Mouse (Mus musculus): ENCODE data around the gene Fam213a. TPM values are rescaled to one million over a fixed set of nuclear protein-coding genes. Genes with fewer than 3 reads are reported as not detected.
"Not testable (repeated sequence)": the region's sequence is repeated elsewhere in the genome, so short reads cannot be mapped to it uniquely, and the experiment has no call there.

Fam213a gene
- polyA plus RNA-seq (2016; fragmentation: Nextera tagmentation; extraction: Ambion mirVana) = 49.4 and 50.5 TPM in 2 replicates

DNA sequence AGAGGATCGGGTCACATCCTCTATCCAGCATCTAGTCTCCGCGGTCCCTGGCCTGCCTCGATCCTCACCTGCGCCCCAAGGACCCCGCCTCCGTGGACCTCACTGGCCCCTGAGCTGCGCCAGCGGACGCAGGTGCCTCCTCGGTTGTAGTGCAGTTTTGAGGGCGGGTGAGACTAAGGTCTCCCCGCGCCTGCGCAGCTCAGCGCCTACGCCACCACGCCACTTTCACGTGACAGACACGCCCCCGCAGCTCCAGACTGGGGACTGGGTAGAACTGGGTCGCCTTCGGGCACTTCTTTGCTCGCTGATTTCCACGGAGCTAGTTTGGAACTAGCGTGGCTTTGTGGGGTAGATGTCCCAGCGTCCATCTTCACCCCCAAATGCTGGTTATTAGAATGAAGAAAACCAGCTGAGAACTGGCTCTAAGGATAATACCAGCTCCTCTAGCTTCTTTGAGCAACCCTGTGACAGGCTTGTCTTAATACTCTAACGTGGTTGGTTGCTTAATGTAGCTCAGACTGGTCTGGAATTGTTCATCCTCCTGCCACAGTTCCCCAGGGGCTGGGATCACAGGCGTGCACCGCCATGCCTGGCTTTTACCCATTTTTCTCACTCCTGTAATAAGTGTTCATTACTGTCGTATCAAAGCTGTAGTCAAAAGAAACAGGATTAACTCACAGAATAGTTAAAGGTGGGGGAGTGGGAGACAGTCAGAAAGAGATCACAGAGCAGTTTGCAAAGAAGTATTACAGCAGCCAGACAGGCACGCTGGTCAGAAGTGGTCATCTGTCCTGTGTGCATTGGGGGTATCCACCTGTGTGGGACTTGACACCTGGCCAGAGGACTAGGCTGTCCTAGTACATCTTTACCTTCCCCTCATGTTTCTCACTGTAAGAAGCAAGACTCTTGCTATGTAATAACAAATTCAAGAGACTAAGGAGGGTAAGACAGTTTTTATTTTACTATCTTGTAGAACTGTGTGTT, at the start of gene Fam213a:
Gene Fam213a (minus strand): TSS at position 159 of the 984 bp plus-strand sequence.
- Histone ChIP-seq H3K27ac (peak within 1 kb of the TSS; percentile 88), H3K9me3 (no peaks in the 10 kb centered on the region), H3K36me3 (replicated peaks) (no peaks in the 10 kb centered on the region), H3K4me1 (peaks cover 17% of the 10 kb centered on the region), H3K27me3 (ENCODE audit: poor library complexity, severe bottlenecking) (0 out of 2 replicates have a peak, but pooled peaks cover 8% of the 10 kb centered on the region), H3K4me3 (peak within 1 kb of the TSS; percentile 71)
- peak; percentile 86 for DNase-seq (ENCODE audit: extremely low spot score, low spot score)
- 3% methylated on average over 32 of the region's 32 CpGs for WGBS

DNA sequence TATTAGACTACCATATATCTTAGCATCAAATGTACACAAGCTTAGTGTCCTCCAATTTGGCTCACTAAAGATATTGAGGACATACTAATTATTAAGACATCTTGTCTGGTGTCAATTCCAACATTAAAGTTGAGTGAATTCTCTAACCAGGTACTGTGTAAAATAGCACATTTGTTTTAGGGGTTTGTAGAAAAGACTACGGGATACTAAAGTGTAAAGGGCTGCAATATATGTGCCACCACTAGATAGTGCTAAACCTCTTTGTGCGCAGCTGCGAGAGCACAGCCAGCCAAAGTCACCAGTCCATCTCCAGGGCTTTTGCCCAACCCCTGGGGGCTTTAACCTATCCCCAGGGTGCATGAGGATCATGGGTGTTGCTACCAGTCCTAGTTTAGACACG, 39.6 kb upstream of the Fam213a start:
- H3K36me3 ChIP-seq (replicated peaks); DNase-seq (ENCODE audit: extremely low spot score, low spot score); H3K4me3 ChIP-seq; H3K27ac ChIP-seq; H3K4me1 ChIP-seq; H3K27me3 ChIP-seq (ENCODE audit: poor library complexity, severe bottlenecking); H3K9me3 ChIP-seq: not testable (repeated sequence)
- 79% methylated on average over 3 of the region's 4 CpGs for WGBS

DNA sequence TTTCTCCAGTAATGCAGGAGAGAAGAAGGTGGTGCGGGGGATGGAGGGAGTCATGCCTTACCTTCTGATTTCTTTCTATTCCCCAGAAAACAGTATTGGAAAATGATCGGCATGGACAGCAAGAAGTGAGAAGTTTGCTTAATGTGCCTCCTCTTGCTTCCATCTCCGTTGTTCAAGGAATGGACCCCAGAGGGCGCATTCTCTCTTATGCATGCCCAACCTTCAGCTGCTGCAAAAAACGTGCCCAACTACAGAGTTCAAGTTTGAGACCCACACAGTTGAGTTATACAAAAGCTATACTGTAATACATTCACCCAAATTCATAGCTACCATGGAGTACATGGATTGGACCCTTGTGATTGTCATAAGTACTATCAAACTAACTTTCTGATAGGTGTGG, 38.9 kb upstream of the Fam213a start:
- Histone ChIP-seq H3K27ac (no peak overlapping the region), H3K4me3 (no peak overlapping the region), H3K4me1 (no peaks in the 10 kb centered on the region), H3K9me3 (0 out of 2 replicates have a peak, but pooled peaks cover 10% of the 10 kb centered on the region), H3K27me3 (ENCODE audit: poor library complexity, severe bottlenecking) (no peaks in the 10 kb centered on the region), H3K36me3 (replicated peaks) (no peaks in the 10 kb centered on the region)
- WGBS = 81% methylated on average over 5 of the region's 5 CpGs
- no peak for DNase-seq (ENCODE audit: extremely low spot score, low spot score)

DNA sequence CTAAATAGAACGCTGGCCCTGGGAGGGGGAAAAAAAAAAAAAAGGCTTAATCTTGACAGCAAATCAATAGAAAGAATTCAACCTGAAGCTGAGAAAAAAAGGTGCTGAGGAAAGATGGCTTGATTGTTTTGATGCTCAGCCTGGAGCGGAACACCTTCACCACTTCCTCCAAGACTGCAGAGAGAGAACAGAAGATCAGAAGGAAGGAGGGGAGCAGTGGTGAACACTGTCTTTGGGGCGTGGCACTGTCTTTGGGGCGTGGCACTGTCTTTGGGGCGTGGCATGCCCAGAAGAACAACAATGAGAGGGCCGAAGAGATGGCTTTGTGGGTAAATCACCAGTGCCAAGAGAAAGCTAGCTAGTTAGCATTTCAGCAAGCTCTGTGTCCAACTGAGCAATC, 36.9 kb upstream of the Fam213a start:
- Histone ChIP-seq H3K4me1 (no peaks in the 10 kb centered on the region), H3K9me3 (0 out of 2 replicates have a peak, but pooled peaks cover 10% of the 10 kb centered on the region), H3K36me3 (replicated peaks) (no peaks in the 10 kb centered on the region), H3K4me3 (no peak overlapping the region), H3K27me3 (ENCODE audit: poor library complexity, severe bottlenecking) (no peaks in the 10 kb centered on the region), H3K27ac (no peak overlapping the region)
- no peak for DNase-seq (ENCODE audit: extremely low spot score, low spot score)
- WGBS = 81% methylated on average over 6 of the region's 6 CpGs

DNA sequence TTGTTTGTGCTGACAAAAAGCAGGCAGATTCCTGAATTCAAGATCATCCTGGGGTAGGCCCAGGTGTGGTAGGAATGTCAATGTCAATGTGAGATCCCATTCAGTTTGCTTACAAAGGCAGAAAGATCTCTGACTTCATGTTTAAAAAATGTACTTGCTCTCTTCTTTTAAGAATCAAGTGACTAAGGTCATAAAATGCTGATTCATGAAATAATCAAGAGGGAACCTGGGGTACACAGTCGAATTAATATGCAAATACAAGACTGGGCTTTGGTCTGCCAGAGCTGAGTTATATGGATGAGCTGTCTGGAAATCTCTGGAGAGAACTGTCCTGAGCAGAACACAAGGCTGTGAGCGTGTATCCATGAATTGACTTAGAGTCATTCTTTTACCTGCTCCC, 33.8 kb upstream of the Fam213a start:
- DNase-seq (ENCODE audit: extremely low spot score, low spot score) = no peak
- Histone ChIP-seq H3K36me3 (replicated peaks) (no peaks in the 10 kb centered on the region), H3K27me3 (ENCODE audit: poor library complexity, severe bottlenecking) (no peaks in the 10 kb centered on the region), H3K4me1 (no peaks in the 10 kb centered on the region), H3K9me3 (0 out of 2 replicates have a peak, but pooled peaks cover under 1% of the 10 kb centered on the region), H3K27ac (no peak overlapping the region), H3K4me3 (no peak overlapping the region)
- 76% methylated on average over 2 of the region's 2 CpGs for WGBS

DNA sequence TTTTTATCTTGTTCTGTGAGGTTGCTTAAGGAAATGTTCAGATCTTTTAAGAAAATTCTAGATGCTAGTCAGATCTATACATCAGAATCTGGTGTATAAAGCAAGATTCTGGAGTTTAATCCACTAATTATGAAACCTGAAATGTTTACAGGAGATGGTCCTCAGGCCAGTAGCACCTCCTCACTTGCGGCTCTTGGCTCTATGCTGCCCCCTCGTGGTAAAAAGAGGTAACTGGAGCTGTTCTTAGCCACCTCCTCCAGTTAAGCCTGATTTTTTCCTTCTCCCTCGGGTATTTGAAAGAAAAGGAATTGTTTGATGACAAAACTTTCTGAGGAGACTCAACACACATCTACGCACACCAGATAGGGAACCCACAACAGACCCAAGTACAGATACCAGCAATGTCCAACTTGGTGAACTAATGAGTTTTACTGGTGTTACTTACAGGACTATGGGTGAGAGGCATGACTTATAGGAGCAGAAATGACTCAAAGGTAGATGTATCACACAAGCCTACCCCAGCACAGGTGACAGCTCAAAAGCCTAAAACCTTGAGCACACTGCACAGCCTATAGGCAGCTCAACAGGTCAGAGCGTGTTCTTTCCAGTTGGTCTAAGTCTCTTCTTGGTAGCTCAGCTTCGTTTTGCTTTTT, 21.7 kb upstream of the Fam213a start:
- WGBS = 37% methylated on average over 6 of the region's 6 CpGs
- H3K9me3 ChIP-seq = no peaks in the 10 kb centered on the region
- H3K4me1 ChIP-seq = no peaks in the 10 kb centered on the region
- peak; percentile 62 for DNase-seq (ENCODE audit: extremely low spot score, low spot score)
- H3K27me3 ChIP-seq (ENCODE audit: poor library complexity, severe bottlenecking) = no peaks in the 10 kb centered on the region
- H3K36me3 ChIP-seq (replicated peaks) = no peaks in the 10 kb centered on the region
- H3K4me3 ChIP-seq = no peak overlapping the region
- no peak overlapping the region for H3K27ac ChIP-seq

DNA sequence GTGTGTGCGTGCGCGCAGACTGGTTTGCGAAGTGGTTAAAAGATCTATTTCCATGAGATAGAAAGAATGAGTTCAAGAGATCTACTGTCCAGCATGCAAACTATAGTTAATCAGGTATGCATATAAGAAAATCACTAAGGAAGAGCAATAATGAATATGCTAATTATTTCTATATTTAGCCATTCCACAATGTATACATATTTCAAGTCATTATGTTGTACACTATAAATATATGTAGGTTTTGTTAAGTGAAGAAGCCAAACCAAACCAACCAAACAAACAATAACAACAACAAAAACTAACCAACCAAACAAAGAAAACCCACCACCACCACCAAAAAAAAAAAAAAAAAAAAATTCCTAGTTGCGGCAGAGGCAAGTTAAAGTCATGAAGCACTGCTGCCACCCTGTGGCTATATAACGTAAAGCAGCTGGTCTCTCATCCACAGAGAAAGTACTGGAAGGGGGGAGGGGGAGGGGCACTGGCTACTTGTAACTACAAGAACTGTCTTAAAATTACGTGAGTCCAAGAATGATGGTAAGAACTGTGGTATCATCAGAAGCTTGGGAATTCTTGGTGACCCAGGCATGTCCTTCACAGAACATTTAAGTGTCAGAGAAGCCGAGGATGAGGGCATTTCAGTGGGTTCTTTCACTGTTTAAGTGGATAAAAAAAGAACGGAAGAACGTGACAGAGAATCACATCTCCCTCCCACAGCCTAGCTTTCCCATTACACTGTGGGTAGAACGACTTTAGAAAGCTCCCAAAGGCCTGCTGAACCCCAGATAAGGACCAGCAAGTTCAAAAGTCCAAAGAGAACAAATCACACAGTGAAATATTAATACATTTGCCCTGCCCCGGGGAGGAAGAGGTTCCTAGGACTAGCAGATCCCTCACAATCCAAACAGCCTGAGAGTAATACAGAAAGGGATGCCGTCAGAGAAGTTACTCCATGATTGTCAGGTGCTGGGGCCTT, 19.8 kb upstream of the Fam213a start:
- Histone ChIP-seq H3K4me3 (no peak overlapping the region), H3K27me3 (ENCODE audit: poor library complexity, severe bottlenecking) (no peaks in the 10 kb centered on the region), H3K27ac (no peak overlapping the region), H3K4me1 (no peaks in the 10 kb centered on the region), H3K9me3 (no peaks in the 10 kb centered on the region), H3K36me3 (replicated peaks) (no peaks in the 10 kb centered on the region)
- 60% methylated on average over 13 of the region's 13 CpGs for WGBS
- peak; percentile 63 for DNase-seq (ENCODE audit: extremely low spot score, low spot score)

DNA sequence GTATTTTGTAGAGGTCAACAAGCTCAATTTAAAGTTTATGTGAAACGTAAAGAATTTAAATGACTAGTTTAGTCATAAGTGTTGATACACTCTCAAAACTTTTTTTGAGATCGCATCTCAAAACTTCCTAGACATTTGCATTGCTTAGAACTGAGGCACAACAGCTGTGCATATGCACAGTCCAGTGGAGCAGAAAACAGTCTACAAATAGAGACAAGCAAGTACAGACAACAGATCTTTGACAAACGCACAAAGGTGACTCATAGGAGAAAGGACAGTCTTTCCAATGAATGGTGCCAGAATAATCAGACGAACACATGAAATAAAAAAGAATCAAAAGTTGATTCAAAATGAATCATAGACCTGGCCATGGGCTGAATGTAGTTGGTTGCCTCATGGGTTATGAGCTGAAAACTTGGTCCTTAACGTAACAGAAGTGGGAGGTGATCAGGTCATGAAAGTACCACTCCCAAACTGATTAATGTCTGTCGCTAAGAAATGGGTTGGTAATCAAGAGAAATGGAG, 17.5 kb upstream of the Fam213a start:
- H3K9me3 ChIP-seq = no peaks in the 10 kb centered on the region

DNA sequence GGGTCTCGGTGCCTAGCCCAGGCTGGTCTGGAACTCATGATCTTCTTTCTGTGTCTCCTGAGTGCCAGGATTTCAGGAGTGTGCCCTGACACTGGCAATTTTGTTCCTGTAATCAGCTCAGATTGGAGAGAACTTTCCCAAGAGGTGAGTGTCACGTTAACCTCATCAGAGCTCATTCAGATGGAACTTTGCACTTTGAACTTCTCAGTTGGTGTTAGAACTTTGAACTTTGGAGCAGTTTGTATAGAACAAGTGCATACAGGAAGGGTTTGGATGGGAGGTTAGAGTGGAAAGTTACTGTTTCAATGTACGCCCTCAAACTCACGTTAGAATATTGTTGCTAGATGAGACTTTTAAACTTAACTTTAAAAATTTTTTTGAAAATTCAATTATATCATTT, 15.7 kb upstream of the Fam213a start:
- no peak for DNase-seq (ENCODE audit: extremely low spot score, low spot score)
- no peaks in the 10 kb centered on the region for H3K27me3 ChIP-seq (ENCODE audit: poor library complexity, severe bottlenecking)
- H3K36me3 ChIP-seq (replicated peaks) = no peaks in the 10 kb centered on the region
- H3K4me3 ChIP-seq = no peak overlapping the region
- 79% methylated on average over 4 of the region's 4 CpGs for WGBS
- H3K9me3 ChIP-seq = no peaks in the 10 kb centered on the region
- no peak overlapping the region for H3K27ac ChIP-seq
- H3K4me1 ChIP-seq = no peaks in the 10 kb centered on the region

More for the DNA sequence above, 17.5 kb upstream of the Fam213a start:
- H3K27ac ChIP-seq = no peak overlapping the region
- WGBS = 94% methylated on average over 6 of the region's 6 CpGs
- DNase-seq (ENCODE audit: extremely low spot score, low spot score) = no peak
- H3K27me3 ChIP-seq (ENCODE audit: poor library complexity, severe bottlenecking) = no peaks in the 10 kb centered on the region
- no peak overlapping the region for H3K4me3 ChIP-seq
- H3K4me1 ChIP-seq = no peaks in the 10 kb centered on the region
- H3K36me3 ChIP-seq (replicated peaks) = no peaks in the 10 kb centered on the region

DNA sequence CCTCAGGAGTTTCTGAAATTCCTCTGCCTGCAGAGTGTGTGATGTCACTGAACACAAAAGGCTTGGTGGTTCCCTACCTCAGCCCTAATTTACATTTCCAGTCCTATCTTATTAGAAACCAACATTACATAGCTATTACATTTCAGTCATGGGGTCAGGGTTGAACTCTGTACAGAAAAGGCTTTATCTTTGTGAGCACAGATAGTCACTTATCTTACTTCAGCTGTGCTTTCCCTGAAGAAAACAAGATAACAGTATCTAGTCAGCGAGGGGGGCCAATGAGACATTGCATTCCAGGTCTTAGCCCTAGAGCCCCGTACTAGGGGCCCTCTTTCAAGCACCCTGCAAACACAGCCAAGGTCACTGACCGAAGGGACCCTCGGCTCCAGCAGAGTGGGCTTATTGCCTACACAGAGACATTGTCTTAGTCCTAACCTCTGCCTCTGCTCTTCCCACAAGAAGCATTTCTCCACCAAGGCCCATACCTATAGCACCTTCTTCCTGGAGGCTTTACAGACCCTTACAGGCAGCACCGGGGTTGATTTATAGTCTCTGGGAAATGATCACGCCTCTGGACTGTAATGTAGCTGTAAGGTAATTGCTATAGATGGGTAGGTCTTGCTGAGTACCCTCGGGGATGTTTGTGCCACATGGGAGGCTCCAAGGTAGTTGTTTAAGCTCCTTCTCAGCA, 12.2 kb upstream of the Fam213a start:
- Histone ChIP-seq H3K36me3 (replicated peaks) (no peaks in the 10 kb centered on the region), H3K4me3 (no peak overlapping the region), H3K4me1 (no peaks in the 10 kb centered on the region), H3K9me3 (no peaks in the 10 kb centered on the region), H3K27me3 (ENCODE audit: poor library complexity, severe bottlenecking) (no peaks in the 10 kb centered on the region), H3K27ac (no peak overlapping the region)
- 85% methylated on average over 7 of the region's 7 CpGs for WGBS
- DNase-seq (ENCODE audit: extremely low spot score, low spot score) = no peak

DNA sequence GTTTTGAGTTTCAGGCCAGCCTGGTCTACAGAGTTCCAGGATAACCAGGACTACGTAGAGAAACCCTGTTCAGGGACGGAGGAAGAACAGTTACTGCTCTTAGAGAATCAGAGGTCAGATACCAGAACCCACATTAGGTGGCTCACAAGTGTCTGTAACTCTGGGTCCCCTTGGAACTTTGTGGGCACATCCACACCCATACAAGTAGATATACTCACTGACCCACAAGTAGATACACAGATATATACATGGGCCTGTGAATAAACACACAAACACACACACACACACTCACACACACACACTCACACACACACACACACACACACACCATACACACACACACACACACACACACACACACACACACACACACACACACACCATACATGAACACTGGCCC, 11.5 kb upstream of the Fam213a start:
- DNase-seq (ENCODE audit: extremely low spot score, low spot score) = no peak
- 94% methylated on average over 2 of the region's 2 CpGs for WGBS
- Histone ChIP-seq H3K4me3 (no peak overlapping the region), H3K27ac (no peak overlapping the region), H3K36me3 (replicated peaks) (no peaks in the 10 kb centered on the region), H3K27me3 (ENCODE audit: poor library complexity, severe bottlenecking) (no peaks in the 10 kb centered on the region), H3K4me1 (no peaks in the 10 kb centered on the region), H3K9me3 (no peaks in the 10 kb centered on the region)
